Mouse (Mus musculus) liver, embryonic 14.5 days (tissue): ENCODE measurements around the gene Ctcf.

Experiments used
- CTCF ChIP-seq: IDR thresholded peaks from 2 replicates; pipeline ENCODE4 v1.5.1; 2016; ENCODE audit warnings: antibody characterized with exemption, low read depth, control low read depth
- EP300 ChIP-seq: IDR thresholded peaks from 2 replicates; pipeline ENCODE4 v1.6.1; 2016; ENCODE audit warnings: antibody characterized with exemption, low read depth

DNA sequence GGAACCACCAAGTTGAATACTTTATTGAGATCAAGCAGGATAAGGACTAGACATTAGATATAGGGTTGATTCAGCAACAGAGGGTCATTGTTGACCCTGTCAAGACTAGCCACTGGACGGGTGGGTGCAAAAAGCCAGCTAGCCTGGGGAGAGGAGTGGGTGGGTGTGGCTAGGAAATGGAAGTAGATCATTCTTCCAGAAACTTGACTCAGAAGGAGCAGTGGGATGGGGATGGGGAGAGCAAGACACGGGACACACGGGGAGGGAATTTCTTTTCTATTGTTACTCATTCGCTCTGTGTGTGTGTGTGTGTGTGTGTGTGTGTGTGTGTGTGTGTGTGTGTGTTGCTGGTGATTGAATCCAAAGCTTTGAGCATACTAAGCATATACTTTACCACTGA, 26.6 kb upstream of the Ctcf start:
- TF ChIP-seq CTCF (no peak), EP300 (no peak)
